Mouse (Mus musculus): ENCODE results near the gene Olfml1. TPM values are rescaled to one million over a fixed set of nuclear protein-coding genes. Genes with fewer than 3 reads are reported as not detected.

The Olfml1 gene
- total and polyA plus RNA-seq, 2 experiments from 2014 or later, result 3.8 to 4.1 TPM

GRCm38 (mm10) chr7:107607766-107608165, 40.5 kb downstream of the Olfml1 start:
- Histone ChIP-seq H3K4me1 (ENCODE audit: insufficient read depth, low read length) (no peaks in the 10 kb centered on the region), H3K27ac (ENCODE audit: low read depth, low read length) (no peak overlapping the region), H3K4me2 (ENCODE audit: low read depth, low read length, poor library complexity, severe bottlenecking) (no peak overlapping the region), H3K27me3 (ENCODE audit: insufficient read depth, low read length) (no peaks in the 10 kb centered on the region), H3K36me3 (ENCODE audit: insufficient read depth, low read length) (no peaks in the 10 kb centered on the region), H3K9me3 (ENCODE audit: low read length) (no peaks in the 10 kb centered on the region), H3K9ac (replicated peaks; ENCODE audit: low read length, poor library complexity, severe bottlenecking) (no peak overlapping the region), H3K4me3 (ENCODE audit: low read depth, low read length) (no peak overlapping the region)
- no peak for ATAC-seq (ENCODE audit: low FRiP score)
- WGBS, result 100% methylated on average over 1 of the region's 1 CpGs
- no peak for TF ChIP-seq CTCF (IDR thresholded peaks at IDR 0.05)
- DNase-seq (ENCODE audit: low spot score), result no peak

- Histone ChIP-seq H3K36me3 (ENCODE audit: insufficient read depth, low read length) (no peaks in the 10 kb centered on the region), H3K4me3 (ENCODE audit: low read depth, low read length) (no peak overlapping the region), H3K27ac (ENCODE audit: low read depth, low read length) (no peak overlapping the region), H3K4me1 (ENCODE audit: insufficient read depth, low read length) (no peaks in the 10 kb centered on the region), H3K9me3 (ENCODE audit: low read length) (no peaks in the 10 kb centered on the region), H3K9ac (replicated peaks; ENCODE audit: low read length, poor library complexity, severe bottlenecking) (no peak overlapping the region), H3K27me3 (ENCODE audit: insufficient read depth, low read length) (no peaks in the 10 kb centered on the region), H3K4me2 (ENCODE audit: low read depth, low read length, poor library complexity, severe bottlenecking) (no peak overlapping the region)
- ATAC-seq (ENCODE audit: low FRiP score) (no peak), DNase-seq (ENCODE audit: low spot score) (no peak)
- TF ChIP-seq CTCF (IDR thresholded peaks at IDR 0.05), result no peak
- 85% methylated on average over 2 of the region's 2 CpGs for WGBS
Observed at GRCm38 (mm10) chr7:107609622-107610255, 42.5 kb downstream of the Olfml1 start.

- no peak for DNase-seq (ENCODE audit: low spot score)
- no peak for TF ChIP-seq CTCF (IDR thresholded peaks at IDR 0.05)
- Histone ChIP-seq H3K9me3 (ENCODE audit: low read length) (no peaks in the 10 kb centered on the region), H3K27me3 (ENCODE audit: insufficient read depth, low read length) (no peaks in the 10 kb centered on the region), H3K4me2 (ENCODE audit: low read depth, low read length, poor library complexity, severe bottlenecking) (no peak overlapping the region), H3K27ac (ENCODE audit: low read depth, low read length) (no peak overlapping the region), H3K4me3 (ENCODE audit: low read depth, low read length) (no peak overlapping the region), H3K36me3 (ENCODE audit: insufficient read depth, low read length) (no peaks in the 10 kb centered on the region), H3K4me1 (ENCODE audit: insufficient read depth, low read length) (no peaks in the 10 kb centered on the region), H3K9ac (replicated peaks; ENCODE audit: low read length, poor library complexity, severe bottlenecking) (no peak overlapping the region)
- ATAC-seq (ENCODE audit: low FRiP score), result no peak
- WGBS, result 95% methylated on average over 5 of the region's 5 CpGs
Observed at GRCm38 (mm10) chr7:107610880-107611279, 43.6 kb downstream of the Olfml1 start.

GRCm38 (mm10) chr7:107618028-107618992, 51.1 kb downstream of the Olfml1 start:
- DNase-seq (ENCODE audit: low spot score) (no peak), ATAC-seq (ENCODE audit: low FRiP score) (peak; percentile 25; the same call in 1 of the 2 replicates)
- TF ChIP-seq CTCF (IDR thresholded peaks at IDR 0.05), result no peak
- Histone ChIP-seq H3K4me3 (ENCODE audit: low read depth, low read length) (no peak overlapping the region), H3K9me3 (ENCODE audit: low read length) (no peaks in the 10 kb centered on the region), H3K9ac (replicated peaks; ENCODE audit: low read length, poor library complexity, severe bottlenecking) (no peak overlapping the region), H3K36me3 (ENCODE audit: insufficient read depth, low read length) (no peaks in the 10 kb centered on the region), H3K4me2 (ENCODE audit: low read depth, low read length, poor library complexity, severe bottlenecking) (no peak overlapping the region), H3K4me1 (ENCODE audit: insufficient read depth, low read length) (no peaks in the 10 kb centered on the region), H3K27me3 (ENCODE audit: insufficient read depth, low read length) (no peaks in the 10 kb centered on the region), H3K27ac (ENCODE audit: low read depth, low read length) (no peak overlapping the region)
- WGBS, result 34% methylated on average over 10 of the region's 11 CpGs

GRCm38 (mm10) chr7:107619225-107619624, 52.0 kb downstream of the Olfml1 start:
- H3K9ac ChIP-seq (replicated peaks; ENCODE audit: low read length, poor library complexity, severe bottlenecking), result no peak overlapping the region
- H3K27ac ChIP-seq (ENCODE audit: low read depth, low read length), result no peak overlapping the region
- H3K36me3 ChIP-seq (ENCODE audit: insufficient read depth, low read length), result no peaks in the 10 kb centered on the region
- no peaks in the 10 kb centered on the region for H3K27me3 ChIP-seq (ENCODE audit: insufficient read depth, low read length)
- no peak for DNase-seq (ENCODE audit: low spot score)
- ATAC-seq (ENCODE audit: low FRiP score), result no peak
- TF ChIP-seq CTCF (IDR thresholded peaks at IDR 0.05), result no peak
- no peak overlapping the region for H3K4me3 ChIP-seq (ENCODE audit: low read depth, low read length)
- no peak overlapping the region for H3K4me2 ChIP-seq (ENCODE audit: low read depth, low read length, poor library complexity, severe bottlenecking)
- no peaks in the 10 kb centered on the region for H3K9me3 ChIP-seq (ENCODE audit: low read length)
- no peaks in the 10 kb centered on the region for H3K4me1 ChIP-seq (ENCODE audit: insufficient read depth, low read length)
- WGBS, result 76% methylated on average over 4 of the region's 4 CpGs

- WGBS, result 78% methylated on average over 3 of the region's 3 CpGs
- ATAC-seq (ENCODE audit: low FRiP score) (no peak), DNase-seq (ENCODE audit: low spot score) (no peak)
- Histone ChIP-seq H3K9ac (replicated peaks; ENCODE audit: low read length, poor library complexity, severe bottlenecking) (no peak overlapping the region), H3K36me3 (ENCODE audit: insufficient read depth, low read length) (no peaks in the 10 kb centered on the region), H3K4me3 (ENCODE audit: low read depth, low read length) (no peak overlapping the region), H3K27me3 (ENCODE audit: insufficient read depth, low read length) (no peaks in the 10 kb centered on the region), H3K9me3 (ENCODE audit: low read length) (no peaks in the 10 kb centered on the region), H3K27ac (ENCODE audit: low read depth, low read length) (no peak overlapping the region), H3K4me1 (ENCODE audit: insufficient read depth, low read length) (no peaks in the 10 kb centered on the region), H3K4me2 (ENCODE audit: low read depth, low read length, poor library complexity, severe bottlenecking) (no peak overlapping the region)
- no peak for TF ChIP-seq CTCF (IDR thresholded peaks at IDR 0.05)
Observed at GRCm38 (mm10) chr7:107620137-107620536, 52.9 kb downstream of the Olfml1 start.
